Mouse (Mus musculus): Measurements from ENCODE around the gene Smbd1.

Smbd1 gene

DNA sequence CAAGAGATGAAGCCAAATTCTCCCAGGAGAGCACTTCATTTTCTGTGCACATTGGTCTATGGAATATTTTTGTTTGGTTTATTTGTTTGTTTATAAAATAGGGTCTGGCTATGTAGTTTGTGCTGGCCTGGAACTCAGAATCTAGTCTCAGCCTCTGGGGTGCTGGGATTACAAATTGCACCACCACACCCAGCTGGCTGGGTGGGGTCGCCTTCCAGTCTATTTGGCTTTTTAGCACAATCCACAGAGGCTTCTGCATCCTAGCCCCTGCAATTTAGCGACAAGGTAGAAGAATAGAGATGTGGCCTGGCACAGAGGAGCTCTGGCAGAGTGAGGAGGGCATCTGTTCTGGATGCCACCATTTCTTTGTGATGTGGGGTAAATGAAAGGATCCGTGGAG is 3.5 kb upstream of the Smbd1 start:
- DNase-seq (ENCODE audit: low read depth in 2 of 2, low spot score in 2 of 2): no peak

DNA sequence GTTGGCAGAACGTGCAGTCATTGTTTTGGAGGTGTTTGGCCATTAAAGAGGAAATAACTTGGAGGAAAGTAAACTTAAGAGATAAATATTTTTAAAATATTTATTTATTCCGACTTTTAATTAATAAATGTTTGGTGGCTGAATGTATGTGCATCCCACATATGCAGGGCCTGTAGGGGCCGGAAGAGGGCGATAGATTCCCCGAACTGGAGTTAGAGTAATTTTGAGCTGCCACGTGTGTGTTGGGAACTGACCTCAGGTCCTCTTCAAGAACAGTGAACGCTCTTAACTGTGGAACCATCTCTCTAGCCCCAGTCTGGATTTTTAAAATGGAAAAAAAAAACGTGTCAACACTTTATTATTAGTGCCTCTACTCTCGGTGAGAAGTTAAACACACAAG is 3.1 kb upstream of the Smbd1 start:
- no peak for DNase-seq (ENCODE audit: low read depth in 2 of 2, low spot score in 2 of 2)

GRCm38 (mm10) chr16:32812888-32813361 is 2.6 kb upstream of the Smbd1 start:
- DNase-seq (ENCODE audit: low read depth in 2 of 2, low spot score in 2 of 2): peak; percentile 69 to 82

GRCm38 (mm10) chr16:32807408-32808185 is 2.7 kb downstream of the Smbd1 start:
- DNase-seq (ENCODE audit: low read depth in 2 of 2, low spot score in 2 of 2): no peak

- DNase-seq (ENCODE audit: low read depth in 2 of 2, low spot score in 2 of 2): no peak
Measured at GRCm38 (mm10) chr16:32805151-32805550, 5.1 kb downstream of the Smbd1 start.

DNA sequence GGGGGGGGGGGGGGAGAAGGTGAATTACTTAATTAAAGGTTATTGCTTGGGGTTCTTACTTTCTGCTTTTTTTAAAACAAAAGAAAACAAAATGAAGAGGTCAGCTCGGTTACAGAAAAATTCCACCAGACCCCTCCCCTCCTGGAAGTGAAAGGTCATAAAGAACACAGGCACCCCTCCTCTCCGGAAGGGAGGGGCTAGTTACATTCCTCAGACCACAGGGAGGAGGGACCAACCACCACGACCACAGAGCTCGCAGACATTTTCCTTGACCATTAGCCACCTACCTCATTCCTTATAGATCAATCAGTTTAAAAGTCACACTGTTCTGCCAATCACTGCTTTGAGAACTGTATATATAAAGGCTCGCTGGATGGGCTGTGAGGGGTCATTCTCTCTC is 6.4 kb downstream of the Smbd1 start:
- DNase-seq (ENCODE audit: low read depth in 2 of 2, low spot score in 2 of 2): no peak

DNA sequence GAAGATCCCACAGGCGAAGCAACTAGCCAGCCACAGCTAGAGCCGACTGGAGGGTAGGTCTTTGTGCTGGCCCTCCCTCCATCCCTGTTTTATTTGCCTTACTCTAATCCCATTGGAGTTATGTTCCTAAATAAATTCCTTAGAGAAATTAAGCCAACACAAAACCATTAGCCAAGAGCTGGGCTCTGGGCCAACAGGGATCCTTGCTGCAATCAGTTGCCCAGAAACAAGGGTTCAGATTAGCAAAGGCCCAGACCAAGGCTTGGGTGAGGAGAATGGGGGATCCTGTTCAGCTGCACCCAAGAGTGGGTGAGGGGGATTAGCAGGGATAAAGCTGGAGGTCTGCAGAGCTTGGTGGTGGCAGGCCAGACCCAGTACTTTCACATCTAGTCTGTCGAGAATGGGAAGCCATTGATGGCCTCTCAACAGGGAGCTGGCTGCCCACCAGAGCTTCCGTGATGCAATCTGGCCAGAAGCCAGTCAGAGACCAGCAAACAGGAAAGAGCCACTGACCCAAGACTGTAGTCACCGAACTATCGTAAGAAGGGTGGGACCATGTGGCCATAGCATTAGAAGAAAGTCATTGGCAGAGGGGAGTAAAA is 6.9 kb downstream of the Smbd1 start:
- no peak for DNase-seq (ENCODE audit: low read depth in 2 of 2, low spot score in 2 of 2)

- no peak for DNase-seq (ENCODE audit: low read depth in 2 of 2, low spot score in 2 of 2)
Measured at GRCm38 (mm10) chr16:32797426-32797689, 12.9 kb downstream of the Smbd1 start, which contains the start of gene Muc20. Muc20 (minus strand) TSS chr16:32797435.

DNA sequence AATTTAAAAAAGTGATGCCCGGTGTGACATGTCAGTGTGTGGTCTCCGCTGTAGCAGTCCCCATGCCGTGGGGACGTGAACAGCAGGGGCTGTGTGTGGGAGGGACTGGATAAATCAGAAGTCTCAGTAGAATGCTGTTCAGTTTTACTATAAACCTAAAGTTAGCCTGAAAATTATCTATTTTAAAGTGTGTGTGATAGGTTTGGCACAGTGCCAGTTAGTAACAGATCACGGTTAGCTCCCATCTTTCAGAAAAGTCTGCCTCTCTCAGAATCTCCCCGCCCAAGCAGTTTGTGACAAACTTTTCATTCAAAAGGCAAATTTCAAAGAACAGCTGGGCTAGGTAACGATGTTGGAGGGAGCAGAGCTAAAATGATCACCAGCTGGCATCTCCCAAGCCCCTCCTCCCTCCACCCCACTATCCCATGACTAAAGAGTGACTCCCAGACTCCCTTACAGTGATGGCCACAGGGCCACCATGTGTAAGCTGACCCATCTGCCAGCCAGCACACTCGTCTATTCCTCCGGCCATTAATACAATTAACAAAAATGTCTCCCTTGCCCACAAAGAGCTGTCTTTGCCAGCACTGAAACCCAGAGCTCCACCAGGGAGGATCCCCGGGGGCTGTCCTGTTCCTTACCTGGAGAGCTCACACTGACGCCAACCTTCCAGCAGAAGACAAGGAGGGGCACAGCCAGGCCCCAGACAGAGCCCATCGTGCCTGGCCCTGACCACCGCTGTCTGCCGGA is 13.4 kb downstream of the Smbd1 start:
- no peak for DNase-seq (ENCODE audit: low read depth in 2 of 2, low spot score in 2 of 2)

GRCm38 (mm10) chr16:32795177-32795576 is 15.1 kb downstream of the Smbd1 start:
- no peak for DNase-seq (ENCODE audit: low read depth in 2 of 2, low spot score in 2 of 2)

DNA sequence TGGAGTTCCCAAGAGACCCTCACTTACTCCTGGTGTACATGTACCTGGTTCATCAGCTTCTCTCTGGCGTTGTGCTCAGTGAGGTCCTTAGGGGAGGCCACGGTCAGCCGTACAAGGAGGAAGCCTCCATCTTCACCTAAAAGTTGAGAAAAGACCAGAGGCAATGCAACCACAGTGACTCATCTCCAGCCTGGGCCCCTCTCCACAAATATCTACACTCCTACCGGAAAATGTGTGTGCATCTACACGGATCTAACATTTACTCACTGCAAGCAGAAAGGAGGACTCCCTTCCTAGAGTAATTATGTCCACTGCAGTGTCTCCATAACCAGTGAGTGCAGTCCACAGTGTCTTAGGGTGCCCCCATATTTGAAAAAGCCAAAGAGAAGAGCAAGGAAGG is 20.2 kb downstream of the Smbd1 start:
- DNase-seq (ENCODE audit: low read depth in 2 of 2, low spot score in 2 of 2): no peak

DNA sequence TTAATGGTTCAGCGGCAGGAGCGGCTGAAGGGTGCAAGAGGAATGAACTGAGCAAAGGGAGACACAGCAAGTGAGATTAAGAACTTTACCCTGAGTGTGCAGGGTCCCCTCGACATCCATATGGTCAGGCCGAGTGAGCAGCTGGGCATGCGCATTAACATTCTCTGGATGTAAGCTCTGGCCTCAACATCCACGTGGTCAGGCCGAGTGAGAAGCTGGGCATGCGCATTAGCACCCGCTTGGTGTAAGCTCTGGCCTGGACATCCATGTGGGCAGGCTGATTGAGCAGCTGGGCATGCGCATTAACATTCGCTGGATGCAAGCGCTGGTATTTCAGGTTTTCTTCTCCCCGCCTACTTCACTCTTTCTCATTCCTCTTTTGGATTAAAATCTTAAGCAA is 25.4 kb downstream of the Smbd1 start:
- DNase-seq (ENCODE audit: low read depth in 2 of 2, low spot score in 2 of 2): no peak

GRCm38 (mm10) chr16:32783324-32784062 is 26.8 kb downstream of the Smbd1 start:
- DNase-seq (ENCODE audit: low read depth in 2 of 2, low spot score in 2 of 2): no peak

- no peak for DNase-seq (ENCODE audit: low read depth in 2 of 2, low spot score in 2 of 2)
Measured at GRCm38 (mm10) chr16:32778956-32779355, 31.3 kb downstream of the Smbd1 start.

GRCm38 (mm10) chr16:32776676-32777075 is 33.6 kb downstream of the Smbd1 start:
- no peak for DNase-seq (ENCODE audit: low read depth in 2 of 2, low spot score in 2 of 2)

GRCm38 (mm10) chr16:32766904-32767303 is 43.4 kb downstream of the Smbd1 start:
- DNase-seq (ENCODE audit: low read depth in 2 of 2, low spot score in 2 of 2): no peak

DNA sequence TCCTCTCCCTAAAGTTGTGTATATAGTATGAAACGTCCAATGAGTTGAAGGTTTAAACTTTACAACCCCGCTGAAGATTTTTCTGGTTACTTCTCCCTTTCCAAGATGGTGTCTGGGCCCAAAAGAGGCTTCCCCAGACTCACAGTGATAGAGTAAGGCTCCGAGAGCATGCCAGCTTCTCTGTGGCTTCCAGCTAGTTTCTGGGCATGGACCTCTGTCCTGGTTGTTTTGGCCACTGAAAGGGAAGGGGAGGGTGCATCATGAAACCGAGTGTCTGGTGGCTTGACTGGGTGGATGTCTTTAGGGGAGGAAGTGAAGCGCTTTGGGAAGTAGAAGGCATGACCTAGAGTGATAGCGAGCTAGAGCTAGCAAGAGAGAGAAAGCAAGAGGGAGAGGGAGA is 45.3 kb downstream of the Smbd1 start:
- no peak for DNase-seq (ENCODE audit: low read depth in 2 of 2, low spot score in 2 of 2)

DNA sequence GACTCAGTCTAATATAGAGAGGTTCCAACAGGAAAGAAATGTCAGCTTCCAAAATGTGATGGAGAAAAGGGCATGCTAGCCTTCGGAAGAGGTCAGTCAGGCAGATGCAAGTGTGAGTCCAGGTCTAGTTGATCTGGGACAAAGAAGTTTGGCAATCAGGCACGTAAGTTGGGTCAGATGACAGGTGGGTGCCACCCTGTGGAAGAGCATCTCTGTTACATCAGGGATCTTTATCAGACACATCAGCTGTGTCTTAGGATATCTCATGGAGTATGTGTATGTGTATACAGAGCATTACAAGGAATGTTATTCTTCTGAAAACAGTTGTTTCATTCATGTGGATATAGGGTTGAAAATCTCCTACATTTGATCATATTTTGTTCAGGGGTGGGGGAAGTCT is 45.7 kb downstream of the Smbd1 start:
- no peak for DNase-seq (ENCODE audit: low read depth in 2 of 2, low spot score in 2 of 2)
